Mouse (Mus musculus) B cell, adult 2 months (primary cell): Measurements from ENCODE around the gene Lsm4.

Experiments used
- DNase-seq, 2 experiments: peaks; one replicate each; pipeline ENCODE4 v3.0.0; 2022

Lsm4 gene

GRCm38 (mm10) chr8:70701048-70701981 lies 28.3 kb downstream of the Lsm4 start:
- peak; percentile 50 to 54 for DNase-seq

- DNase-seq = peak in 1 of 2 experiments; percentile 57
These were observed 29.2 kb downstream of the Lsm4 start for GRCm38 (mm10) chr8:70701982-70702841.

- no peak for DNase-seq
These were observed 29.8 kb downstream of the Lsm4 start for GRCm38 (mm10) chr8:70702842-70703182.

- peak in 1 of 2 experiments; percentile 38 for DNase-seq
These were observed 30.2 kb downstream of the Lsm4 start, which contains the start of gene Iqcn for GRCm38 (mm10) chr8:70703287-70703686. Iqcn (plus strand) TSS chr8:70703457.

- no peak for DNase-seq
These were observed 35.2 kb downstream of the Lsm4 start for GRCm38 (mm10) chr8:70708281-70708680.

GRCm38 (mm10) chr8:70709794-70710193 lies 36.7 kb downstream of the Lsm4 start:
- DNase-seq = no peak

- DNase-seq = no peak
These were observed 37.2 kb downstream of the Lsm4 start for GRCm38 (mm10) chr8:70710296-70710695.

GRCm38 (mm10) chr8:70711041-70711440 lies 38.0 kb downstream of the Lsm4 start:
- DNase-seq = no peak

- DNase-seq = no peak
These were observed 40.9 kb downstream of the Lsm4 start for GRCm38 (mm10) chr8:70713991-70714390.

- no peak for DNase-seq
These were observed 42.0 kb downstream of the Lsm4 start for GRCm38 (mm10) chr8:70715086-70715485.

- peak in 1 of 2 experiments; percentile 41 for DNase-seq
These were observed 43.7 kb downstream of the Lsm4 start for GRCm38 (mm10) chr8:70716521-70717400.

- DNase-seq = peak; percentile 89 to 90
These were observed 45.2 kb downstream of the Lsm4 start, which contains the start of gene Gm3336 for GRCm38 (mm10) chr8:70718297-70718696. Gm3336 (plus strand) TSS chr8:70718543.

- DNase-seq = peak in 1 of 2 experiments; percentile 6
These were observed 46.8 kb downstream of the Lsm4 start for GRCm38 (mm10) chr8:70719796-70720270.

GRCm38 (mm10) chr8:70720739-70721138 lies 47.7 kb downstream of the Lsm4 start:
- peak; percentile 91 to 93 for DNase-seq

GRCm38 (mm10) chr8:70721601-70722000 lies 48.6 kb downstream of the Lsm4 start:
- no peak for DNase-seq

GRCm38 (mm10) chr8:70723486-70724210 lies 50.6 kb downstream of the Lsm4 start, which contains the start of gene Pde4c:
Pde4c (plus strand) TSS chr8:70723720.
- no peak for DNase-seq

- no peak for DNase-seq
These were observed 51.2 kb downstream of the Lsm4 start for GRCm38 (mm10) chr8:70724216-70724615.

GRCm38 (mm10) chr8:70725792-70726447 lies 52.9 kb downstream of the Lsm4 start:
- DNase-seq = no peak

GRCm38 (mm10) chr8:70726721-70727120 lies 53.7 kb downstream of the Lsm4 start:
- no peak for DNase-seq
